Mouse (Mus musculus): ENCODE measurements around the gene Syt17.

The Syt17 gene

DNA sequence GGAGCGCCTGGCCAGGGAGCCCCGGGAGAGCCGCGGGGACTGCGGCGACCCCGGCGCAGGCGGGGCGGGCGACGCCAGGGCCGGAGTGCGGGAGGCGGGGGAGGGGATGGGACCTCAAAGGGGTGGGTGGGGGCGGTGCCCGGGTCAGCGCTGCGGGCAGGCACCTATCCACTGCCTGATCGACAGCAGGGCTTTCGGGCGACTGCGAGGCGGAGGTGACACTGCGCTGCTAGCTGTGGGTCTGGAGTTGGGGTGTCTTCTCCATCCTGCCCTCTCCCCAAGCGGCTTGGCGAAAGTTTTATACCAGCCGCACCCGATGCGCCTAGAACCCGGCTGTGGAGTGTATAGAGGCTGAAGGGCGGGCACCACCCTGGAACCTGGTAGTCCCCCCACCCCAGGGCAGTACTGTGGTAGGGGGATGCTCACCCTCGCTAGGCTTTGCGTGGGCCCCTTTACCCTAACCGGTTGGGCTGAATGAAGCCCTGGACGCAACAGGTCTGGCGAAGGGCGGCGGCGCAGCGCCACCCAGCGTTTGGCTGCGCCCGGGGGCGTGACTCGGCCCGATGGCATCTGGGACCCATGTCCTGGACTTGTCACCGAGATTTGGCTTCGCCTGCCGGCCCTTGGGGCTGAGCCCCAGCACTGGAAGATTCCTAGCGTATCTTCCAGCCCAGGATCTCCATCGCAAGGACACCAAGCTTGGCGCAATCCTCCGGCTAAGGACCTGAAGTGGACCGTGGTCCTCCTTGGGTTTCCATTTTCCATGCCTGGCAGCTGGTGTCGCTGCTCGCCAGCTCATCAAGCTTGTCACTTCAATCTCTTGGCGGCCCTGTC is at the start of gene Syt17:
Gene Syt17, minus strand, starts transcription at position 89 of the 834 bp plus-strand sequence.
- DNase-seq = peak; percentile 83

DNA sequence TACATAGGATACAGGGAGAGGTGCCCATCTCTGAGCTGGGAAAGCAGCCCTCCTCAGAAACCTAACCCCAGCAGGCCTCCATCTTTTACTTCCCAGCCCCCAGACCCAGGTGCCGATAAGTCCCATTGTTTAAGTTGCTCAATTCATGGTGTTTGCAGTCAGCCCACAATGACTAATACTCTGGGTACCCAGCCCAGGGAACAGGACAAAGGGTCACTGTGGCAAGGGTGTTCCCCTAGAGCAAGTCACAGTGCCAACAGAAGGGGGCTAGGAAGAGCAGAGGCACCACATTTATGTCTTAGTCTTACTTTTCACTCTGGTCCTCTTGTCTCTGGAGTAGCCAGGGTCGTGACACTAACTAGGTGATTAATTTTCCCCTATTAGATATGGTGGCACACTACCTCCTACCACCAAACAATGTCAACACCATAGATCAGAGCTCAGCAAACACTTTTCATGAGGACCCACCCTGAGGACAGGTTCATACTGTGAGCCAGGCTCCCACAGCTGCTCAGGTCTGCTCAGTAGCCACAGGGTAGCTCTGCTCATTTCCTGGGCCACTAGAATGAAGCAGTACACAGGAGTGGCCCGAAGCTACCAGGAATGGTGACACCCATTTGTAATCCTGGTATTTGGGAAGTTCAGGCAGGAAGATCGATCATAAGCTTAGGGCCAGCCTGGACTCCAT is 47.0 kb upstream of the Syt17 start:
- DNase-seq = no peak

- DNase-seq = no peak
Measured at GRCm38 (mm10) chr7:118493892-118494291, 45.9 kb upstream of the Syt17 start.

DNA sequence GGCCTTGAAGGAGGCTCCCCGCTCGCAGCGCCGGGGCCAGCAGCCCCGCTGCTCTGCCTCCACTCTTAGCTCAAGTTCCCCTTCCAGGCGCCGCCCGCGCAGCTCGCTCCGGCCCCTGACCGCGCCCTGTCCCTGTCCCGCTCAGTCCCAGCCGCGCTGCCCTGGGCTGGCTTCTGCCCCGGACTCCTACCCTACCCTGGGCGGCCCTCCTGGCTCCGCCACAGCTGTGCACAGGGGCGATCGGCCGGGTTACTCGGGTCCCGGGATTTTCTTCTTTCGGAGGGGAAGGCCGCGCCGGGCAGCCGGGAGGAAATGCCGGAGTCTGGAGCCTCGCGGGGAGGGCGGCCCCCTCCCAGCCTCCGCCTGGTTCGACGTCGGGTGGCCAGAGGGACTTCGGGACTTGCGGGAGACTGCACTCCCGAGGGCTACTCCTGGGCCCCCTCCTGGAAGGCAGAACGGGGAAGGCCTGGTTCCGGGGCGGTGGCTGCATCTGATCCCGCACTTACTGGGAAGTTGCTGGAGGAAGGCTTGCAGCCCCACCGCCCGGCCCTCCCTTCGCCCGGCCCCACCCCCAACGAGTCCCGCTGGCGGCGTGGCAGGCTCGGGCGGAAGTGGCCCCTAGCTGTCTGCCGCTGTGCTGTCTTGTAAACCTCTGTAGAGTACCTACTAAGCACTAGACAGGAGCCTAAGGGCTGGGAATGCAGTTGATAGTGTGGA is 43.6 kb upstream of the Syt17 start, which contains the start of gene Itpripl2:
Gene Itpripl2, minus strand, starts transcription at position 545 of the 717 bp plus-strand sequence.
- DNase-seq = peak; percentile 92

DNA sequence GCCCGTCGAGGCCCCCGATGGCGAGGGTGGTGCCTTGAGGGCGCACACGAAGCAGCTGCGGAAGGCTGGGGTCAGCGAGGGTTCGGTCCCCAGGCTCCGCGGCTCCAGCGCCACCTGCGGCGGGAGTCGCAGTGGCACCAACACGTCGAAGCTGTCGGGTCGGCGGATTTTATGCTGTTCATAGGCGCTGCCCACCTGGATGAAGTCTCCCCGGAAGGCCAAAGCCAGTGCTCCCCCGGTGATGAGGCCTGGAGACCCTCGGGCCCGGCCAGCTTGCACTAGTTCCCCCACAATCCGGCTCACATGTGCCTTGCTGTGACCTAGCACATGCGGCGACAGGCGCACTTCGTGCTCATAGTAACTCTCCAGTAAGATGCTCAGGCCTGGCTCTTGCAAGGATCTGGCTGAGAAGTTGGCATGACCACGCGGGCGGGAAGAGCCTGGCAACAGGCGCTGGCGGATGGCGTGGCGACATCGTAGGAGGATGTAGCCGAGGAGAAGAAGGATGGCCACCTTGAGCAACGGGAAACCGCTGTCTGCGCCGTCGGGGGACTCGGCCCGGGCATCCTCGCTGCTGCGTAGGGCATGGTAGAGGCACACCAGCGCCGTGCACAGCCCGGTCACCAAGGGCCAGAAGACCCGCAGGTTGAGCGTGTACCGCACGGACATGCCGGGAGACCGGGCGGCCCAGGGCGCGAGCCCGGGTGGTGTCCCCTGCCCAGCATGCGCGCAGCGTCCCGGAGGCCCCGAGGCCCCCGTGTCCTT is 42.8 kb upstream of the Syt17 start:
- DNase-seq = peak; percentile 56

DNA sequence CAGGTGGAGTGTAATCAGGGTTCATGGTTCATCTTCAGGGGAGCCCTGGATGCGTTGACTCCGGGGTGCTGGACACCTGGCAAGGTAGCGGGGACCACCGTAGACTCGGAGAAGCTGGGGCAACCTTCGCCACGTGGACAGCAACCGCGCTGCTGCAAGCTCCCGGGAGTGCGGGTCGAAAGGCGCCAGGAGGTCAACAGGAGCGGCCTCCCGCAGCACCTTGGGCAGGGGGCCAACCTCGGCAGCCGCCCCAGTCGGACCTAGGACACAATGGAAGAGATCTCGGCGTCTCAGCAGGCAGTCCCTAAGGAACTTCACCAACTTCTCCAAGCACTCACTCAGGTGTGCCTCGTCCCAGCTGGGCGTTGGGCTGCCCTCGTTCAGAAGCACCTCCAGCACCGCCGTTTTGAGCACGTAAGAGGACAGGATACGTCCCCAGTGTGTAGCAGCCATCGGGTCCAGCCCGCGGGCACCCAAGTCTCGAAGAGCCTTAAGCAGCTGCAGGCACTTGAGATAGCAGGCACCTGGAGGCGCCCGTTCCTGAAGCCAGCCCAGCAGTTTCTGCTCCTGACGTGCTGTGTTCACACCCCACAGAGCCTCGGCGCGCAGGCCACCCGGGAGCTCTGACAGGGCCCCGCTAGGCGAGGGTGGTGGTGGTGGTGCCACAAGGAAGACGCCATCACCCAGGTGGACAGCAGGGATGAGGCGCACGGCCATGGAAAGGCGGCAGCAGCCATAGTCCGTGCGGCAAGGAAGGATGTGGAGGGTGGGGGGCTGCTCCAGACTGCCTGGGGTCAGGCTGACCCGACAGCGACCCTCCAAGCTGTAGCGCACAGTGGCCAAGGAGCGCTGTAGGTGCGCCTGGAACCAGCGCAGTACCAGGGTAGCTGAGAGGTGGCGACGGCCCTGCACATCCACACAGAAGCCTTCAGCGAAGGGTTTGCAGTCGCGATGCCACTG is 42.0 kb upstream of the Syt17 start:
- peak; percentile 46 for DNase-seq

GRCm38 (mm10) chr7:118488060-118488664 is 40.1 kb upstream of the Syt17 start:
- DNase-seq = no peak

DNA sequence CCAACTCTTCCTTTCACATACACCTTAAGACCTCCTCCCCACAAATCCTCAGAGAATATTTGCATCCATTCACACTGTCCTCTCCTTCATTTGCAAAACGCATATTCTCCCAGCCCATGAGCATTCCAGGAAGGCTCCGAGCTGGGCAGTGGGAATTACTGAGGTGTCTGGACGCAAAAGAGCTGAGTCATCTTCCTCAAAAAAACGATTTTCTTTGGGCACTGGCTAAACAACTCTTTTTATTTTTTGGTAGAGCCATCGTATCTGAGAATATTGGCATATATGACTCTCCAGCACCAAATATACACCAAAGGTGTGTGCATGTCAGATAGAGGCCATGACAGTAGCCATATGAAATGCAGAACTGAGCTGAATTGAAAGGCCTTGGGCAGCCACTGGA is 38.9 kb upstream of the Syt17 start:
- DNase-seq = no peak

GRCm38 (mm10) chr7:118483996-118484395 is 36.0 kb upstream of the Syt17 start:
- no peak for DNase-seq

DNA sequence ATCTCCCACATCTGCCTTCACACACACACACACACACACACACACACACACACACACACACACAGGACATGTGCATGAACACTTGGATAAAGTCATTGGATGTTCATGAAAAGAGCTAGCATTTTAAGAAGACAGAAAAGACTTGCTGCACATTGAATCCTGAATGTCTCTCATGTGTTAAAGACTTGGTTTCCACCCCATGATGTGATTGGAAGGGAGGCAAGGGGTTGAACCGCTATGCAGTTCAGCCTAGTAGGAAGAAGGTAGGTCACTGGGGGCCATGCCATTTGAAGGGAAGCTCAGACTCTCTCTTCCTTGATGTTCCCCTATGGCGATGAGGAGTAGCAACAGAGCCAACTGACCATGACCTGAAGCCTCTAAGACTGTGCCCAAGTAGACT is 34.0 kb upstream of the Syt17 start:
- no peak for DNase-seq

DNA sequence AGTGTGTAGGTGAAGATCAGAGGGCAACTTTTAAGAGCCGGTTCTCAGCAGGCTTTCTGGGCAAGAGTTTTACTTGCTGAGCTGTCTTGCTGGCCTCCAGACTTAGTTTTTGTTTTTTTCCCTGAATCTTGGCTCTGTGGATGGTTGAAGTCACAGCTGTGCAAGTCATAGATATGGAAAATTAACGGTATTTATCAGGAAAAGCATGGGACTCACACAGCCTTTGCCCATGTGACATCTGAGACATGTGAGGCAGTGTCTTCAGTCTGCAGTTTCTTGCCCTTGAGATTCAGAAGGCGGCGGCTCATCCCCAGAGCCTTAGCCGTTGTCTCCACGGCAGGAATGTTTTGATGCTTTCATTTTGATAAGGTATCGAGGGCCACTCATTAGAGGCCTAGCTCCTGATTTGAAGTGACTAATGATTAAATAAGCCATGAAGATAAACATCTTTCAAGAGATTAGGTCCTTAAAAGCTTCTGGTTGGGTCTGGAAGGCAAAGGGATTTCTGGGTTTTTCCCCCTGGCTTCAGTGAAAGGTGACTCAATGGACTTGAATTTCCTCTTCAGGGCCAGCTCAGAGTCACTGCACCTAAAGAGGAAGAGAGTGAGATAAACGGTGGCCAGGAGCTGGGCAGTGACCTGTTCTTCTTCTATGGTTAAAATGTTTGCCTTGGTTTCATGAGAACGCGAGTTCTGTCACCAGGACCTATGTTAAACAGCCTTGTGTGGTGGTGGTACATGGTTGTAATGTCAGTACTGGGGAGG is 33.2 kb upstream of the Syt17 start:
- DNase-seq = no peak

- DNase-seq = no peak
Measured at GRCm38 (mm10) chr7:118480160-118480709, 32.2 kb upstream of the Syt17 start.

GRCm38 (mm10) chr7:118478835-118479312 is 30.9 kb upstream of the Syt17 start:
- DNase-seq = peak; percentile 83

DNA sequence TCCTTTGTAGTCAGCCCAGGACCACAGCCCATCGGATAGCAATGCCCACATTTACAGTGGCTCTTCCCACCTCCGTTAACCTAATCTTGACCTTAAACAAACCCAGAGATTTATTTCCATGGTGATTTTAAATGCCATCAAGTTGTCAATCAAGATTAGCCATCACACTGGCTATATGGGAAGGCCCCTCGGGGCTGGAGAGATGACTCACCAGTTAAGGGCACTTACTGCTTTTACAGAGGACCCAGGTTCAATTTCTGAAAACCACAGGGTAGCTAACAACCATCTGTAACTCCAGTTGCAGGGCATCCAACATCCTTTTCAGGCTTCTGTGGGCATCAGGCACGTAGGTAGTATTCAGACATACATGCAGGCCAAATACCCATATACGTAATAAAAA is 28.4 kb upstream of the Syt17 start:
- DNase-seq = no peak

DNA sequence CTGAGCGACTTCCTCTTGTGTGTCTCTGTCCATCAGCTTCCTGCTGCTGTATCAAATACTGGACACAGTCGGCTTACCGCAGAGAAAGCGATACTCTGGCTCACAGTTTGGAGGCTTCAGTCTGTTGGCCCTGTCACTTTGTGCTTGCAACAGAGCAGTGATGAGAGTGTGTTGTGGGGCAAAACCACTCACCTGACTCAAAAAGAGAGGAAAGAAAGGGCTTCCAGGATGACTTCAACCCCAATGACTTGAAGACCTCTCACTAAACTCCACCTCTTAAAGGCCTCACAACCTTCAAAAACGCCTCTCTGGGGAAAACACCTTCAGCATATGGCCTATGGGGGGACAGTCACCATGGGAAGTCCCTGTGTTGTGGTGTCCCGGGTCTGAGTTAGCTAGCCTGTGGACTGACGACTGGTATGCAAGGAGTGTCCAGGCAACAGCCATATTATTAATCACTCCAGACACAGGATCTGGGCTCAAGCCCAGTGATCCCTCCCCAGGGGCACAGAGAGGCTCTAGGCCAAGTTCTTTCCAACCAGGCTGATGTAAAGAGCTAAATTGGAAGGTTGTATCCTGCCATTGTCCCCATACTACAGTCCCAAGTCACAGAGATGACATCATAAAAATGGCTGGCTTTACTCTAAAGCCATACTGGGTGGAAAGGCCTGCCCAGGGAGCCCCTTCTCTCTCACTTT is 27.1 kb upstream of the Syt17 start:
- DNase-seq = peak; percentile 70

- no peak for DNase-seq
Measured at GRCm38 (mm10) chr7:118472886-118473285, 24.9 kb upstream of the Syt17 start.

- DNase-seq = no peak
Measured at GRCm38 (mm10) chr7:118468060-118468459, 20.0 kb upstream of the Syt17 start.

- DNase-seq = no peak
Measured at GRCm38 (mm10) chr7:118464432-118464831, 16.4 kb upstream of the Syt17 start.
